Mouse (Mus musculus) neural tube, embryonic 11.5 days (tissue): ENCODE data around the gene Frmpd4. TPM values are rescaled to one million over a fixed set of nuclear protein-coding genes. Genes with fewer than 3 reads are reported as not detected.

Source experiments
- ATAC-seq: fragments of 200-750 bp; cut with Nextera tagmentation; 2 replicates; pipeline ENCODE4 v1.8.0; 2017; ENCODE audit warnings: moderate number of reproducible peaks, mild to moderate bottlenecking, moderate TSS enrichment, moderate library complexity; ENCODE audit not compliant: insufficient read depth, low FRiP score, low TSS enrichment
- DNase-seq: peaks from one replicate; pipeline ENCODE4 v3.0.0-alpha.2; 2015; ENCODE audit warnings: low spot score
- H3K27ac ChIP-seq: fragments of 300-500 bp; sonication (generic); 2 replicates; pipeline ENCODE4 v1.5.1; 2014; ENCODE audit warnings: low read depth, mild to moderate bottlenecking, low read length
- H3K27me3 ChIP-seq: fragments of 300-500 bp; sonication (generic); 2 replicates; pipeline ENCODE4 v1.6.1; 2014; ENCODE audit warnings: mild to moderate bottlenecking, low read length, mixed read lengths; ENCODE audit not compliant: control insufficient read depth, insufficient read depth
- H3K36me3 ChIP-seq: fragments of 300-500 bp; sonication (generic); 2 replicates; pipeline ENCODE4 v1.6.1; 2014; ENCODE audit warnings: mild to moderate bottlenecking, low read length, moderate library complexity, mixed read lengths; ENCODE audit not compliant: control insufficient read depth, insufficient read depth
- H3K4me1 ChIP-seq: fragments of 300-500 bp; sonication (generic); 2 replicates; pipeline ENCODE4 v1.6.1; 2014; ENCODE audit warnings: low read length, mixed read lengths; ENCODE audit not compliant: control insufficient read depth, insufficient read depth
- H3K4me2 ChIP-seq: fragments of 300-500 bp; sonication (generic); 2 replicates; pipeline ENCODE4 v1.6.1; 2014; ENCODE audit warnings: low read depth, mild to moderate bottlenecking, moderate library complexity
- H3K4me3 ChIP-seq: fragments of 300-500 bp; sonication (generic); 2 replicates; pipeline ENCODE4 v1.5.1; 2014; ENCODE audit warnings: low read depth, low read length
- H3K9ac ChIP-seq: fragments of 300-500 bp; sonication (generic); 2 replicates; pipeline ENCODE4 v1.6.1; 2014; ENCODE audit warnings: mild to moderate bottlenecking, low read length
- H3K9me3 ChIP-seq: fragments of 300-500 bp; sonication (generic); 2 replicates; pipeline ENCODE4 v1.6.1; 2016; ENCODE audit warnings: low read length; ENCODE audit not compliant: control insufficient read depth
- WGBS: fragments of 180-500 bp; shearing (Covaris S2); extraction: QIAGEN DNeasy Blood & Tissue Kit; methylation state at CpG from one replicate; pipeline ENCODE4 v1.1.7; 2014; 5-methylcytosine and 5-hydroxymethylcytosine counted together
- polyA plus RNA-seq: library from polyadenylated mRNA; unstranded; fragments of >200 nt; fragmentation: Nextera tagmentation; extraction: Ambion mirVana; gene quantifications from 2 replicates; pipeline ENCODE4 v1.2.1, GENCODE M21; 2014

The Frmpd4 gene
- polyA plus RNA-seq, 1 experiment from 2014 or later, result 0.04 TPM

DNA sequence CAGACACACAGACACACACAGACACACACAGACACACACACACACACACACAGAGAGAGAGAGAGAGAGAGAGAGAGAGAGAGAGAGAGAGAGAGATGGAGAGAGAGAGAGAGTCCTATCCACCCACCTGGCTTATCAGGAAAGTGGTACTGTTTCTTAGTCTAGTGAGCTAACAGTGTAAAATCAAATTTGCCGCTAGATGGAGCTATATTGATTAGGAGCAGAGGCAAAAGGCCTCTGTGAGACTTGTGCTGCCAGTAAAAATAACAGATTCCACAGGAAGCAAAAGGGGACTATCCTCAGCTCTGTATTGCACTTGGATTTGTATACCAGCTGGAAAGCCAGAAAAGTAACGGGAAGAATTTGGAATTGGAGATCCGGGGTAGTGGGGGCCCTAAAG is 161.6 kb downstream of the Frmpd4 start:
- DNase-seq, result no peak

DNA sequence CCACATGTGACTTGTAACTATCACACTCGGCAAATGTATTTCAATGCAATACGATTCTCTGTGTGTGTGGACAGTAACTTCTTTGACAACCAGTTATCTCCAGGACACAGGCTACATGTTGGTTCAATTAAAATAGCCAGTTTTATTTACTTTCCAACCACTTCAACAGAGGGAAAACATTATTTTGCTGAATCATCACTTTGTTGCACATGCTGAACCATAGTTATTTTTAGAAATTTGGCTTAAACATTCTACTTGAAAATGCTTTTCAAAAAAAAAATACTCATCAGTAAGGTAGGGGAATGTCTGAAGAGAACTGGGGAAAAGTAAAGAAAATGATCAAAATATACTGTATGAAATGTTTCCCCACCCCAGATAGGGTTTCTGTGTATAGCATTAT is 173.5 kb downstream of the Frmpd4 start:
- Histone ChIP-seq H3K27me3 (no peaks in the 10 kb centered on the region), H3K4me2 (no peak overlapping the region), H3K36me3 (no peaks in the 10 kb centered on the region), H3K4me3 (no peak overlapping the region), H3K9ac (no peak overlapping the region), H3K9me3 (no peaks in the 10 kb centered on the region), H3K4me1 (no peaks in the 10 kb centered on the region), H3K27ac (no peak overlapping the region)
- no peak for ATAC-seq
- no peak for DNase-seq
- WGBS, result 94% methylated on average over 2 of the region's 2 CpGs

More for the DNA sequence above, 161.6 kb downstream of the Frmpd4 start:
- H3K27ac ChIP-seq, result no peak overlapping the region
- no peaks in the 10 kb centered on the region for H3K4me1 ChIP-seq
- no peaks in the 10 kb centered on the region for H3K36me3 ChIP-seq
- WGBS, result 27% methylated on average over 3 of the region's 3 CpGs
- no peak overlapping the region for H3K9ac ChIP-seq
- no peaks in the 10 kb centered on the region for H3K9me3 ChIP-seq
- H3K4me2 ChIP-seq, result no peak overlapping the region
- no peak overlapping the region for H3K4me3 ChIP-seq
- 0 out of 2 replicates have a peak, but pooled peaks have one; percentile 35 for ATAC-seq
- 0 out of 2 replicates have a peak, but pooled peaks cover 2% of the 10 kb centered on the region for H3K27me3 ChIP-seq

DNA sequence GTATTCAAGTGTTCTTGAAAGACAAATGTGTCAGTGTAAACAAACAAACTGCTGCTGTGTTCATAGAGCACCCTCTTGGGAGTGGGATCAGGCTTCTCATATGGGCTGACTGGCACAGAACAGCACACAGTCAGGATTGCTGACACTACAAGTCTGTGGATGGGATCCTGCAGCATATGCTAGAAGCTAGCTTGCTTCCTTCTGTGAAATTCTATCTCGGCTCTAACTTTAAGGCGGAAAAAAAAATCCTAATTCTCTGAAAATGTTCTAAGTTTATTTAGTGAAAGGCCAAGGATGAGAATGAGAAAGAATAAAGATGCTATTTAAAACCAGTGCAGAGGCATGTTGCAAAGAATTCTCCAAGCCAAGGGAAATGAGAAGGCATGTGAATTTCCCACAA is 226.6 kb downstream of the Frmpd4 start:
- Histone ChIP-seq H3K4me2 (no peak overlapping the region), H3K9me3 (no peaks in the 10 kb centered on the region), H3K36me3 (no peaks in the 10 kb centered on the region), H3K4me1 (no peaks in the 10 kb centered on the region), H3K27ac (no peak overlapping the region), H3K9ac (no peak overlapping the region), H3K27me3 (no peaks in the 10 kb centered on the region), H3K4me3 (no peak overlapping the region)
- 96% methylated on average over 2 of the region's 2 CpGs for WGBS
- no peak for DNase-seq
- ATAC-seq, result no peak

DNA sequence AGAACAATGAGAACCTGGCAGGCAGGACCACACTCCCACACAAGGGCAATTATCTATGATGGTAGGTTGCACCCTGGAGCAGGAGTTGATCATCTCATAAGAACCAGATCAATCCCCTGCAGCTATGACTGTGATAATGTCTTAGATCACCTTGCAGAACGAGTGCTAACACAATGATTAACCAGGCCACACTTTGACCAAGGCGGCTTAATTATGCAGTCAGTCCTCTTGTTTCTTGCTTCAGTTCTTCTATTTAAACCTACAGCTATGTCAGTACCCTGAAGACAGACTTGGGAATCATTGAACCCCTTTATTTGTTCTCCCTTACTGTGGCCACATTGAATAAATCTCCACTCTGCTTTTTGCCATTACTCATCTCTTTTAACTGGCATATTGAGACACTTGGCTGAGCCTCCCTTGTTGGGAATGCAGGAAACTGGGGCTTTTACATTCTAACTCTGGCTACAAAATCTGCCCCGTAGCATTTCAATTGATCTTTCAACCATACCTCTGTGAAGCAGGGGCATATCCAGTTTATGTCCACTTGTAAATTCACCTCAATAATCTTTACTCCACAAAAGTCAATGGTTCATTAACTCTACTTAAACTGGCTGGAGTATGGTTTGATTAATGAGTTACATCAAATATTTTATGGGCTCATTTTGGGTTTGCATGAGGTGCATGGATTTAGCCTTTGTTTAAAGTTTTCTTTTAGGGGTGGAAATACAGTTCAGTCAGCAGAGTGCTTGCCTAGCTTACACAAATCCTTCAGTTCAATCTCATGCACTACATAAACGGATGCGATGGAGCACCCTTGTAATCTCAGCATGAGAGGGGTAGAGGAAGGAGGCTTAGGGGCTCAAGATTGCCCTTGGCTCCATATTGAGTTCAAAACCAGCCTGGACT is 227.5 kb downstream of the Frmpd4 start:
- Histone ChIP-seq H3K4me3 (no peak overlapping the region), H3K27ac (no peak overlapping the region), H3K9me3 (no peaks in the 10 kb centered on the region), H3K27me3 (no peaks in the 10 kb centered on the region), H3K4me1 (no peaks in the 10 kb centered on the region), H3K36me3 (no peaks in the 10 kb centered on the region), H3K4me2 (no peak overlapping the region), H3K9ac (no peak overlapping the region)
- ATAC-seq (no peak), DNase-seq (no peak)
- WGBS, result 73% methylated on average over 5 of the region's 5 CpGs

DNA sequence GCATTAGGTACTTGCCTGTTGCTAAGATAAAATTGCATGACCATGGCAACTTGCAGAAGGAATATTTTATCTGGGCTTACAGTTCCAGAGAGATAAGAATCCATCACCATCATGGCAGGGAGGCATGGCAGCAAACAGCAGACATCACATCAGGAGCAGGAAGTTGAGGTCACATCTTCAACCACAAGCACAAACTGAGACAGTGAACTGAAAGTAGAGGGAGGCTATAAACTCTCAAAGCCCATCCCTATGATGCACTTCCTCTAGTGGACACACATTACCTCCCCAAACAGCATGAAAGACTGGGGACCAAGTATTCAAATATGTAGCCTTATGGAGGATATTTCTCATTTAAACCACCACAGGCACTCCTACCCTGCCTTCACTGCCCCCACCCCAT is 238.8 kb downstream of the Frmpd4 start:
- Histone ChIP-seq H3K27ac (no peak overlapping the region), H3K9ac (no peak overlapping the region), H3K4me2 (no peak overlapping the region), H3K4me3 (no peak overlapping the region), H3K27me3 (no peaks in the 10 kb centered on the region), H3K9me3 (no peaks in the 10 kb centered on the region), H3K36me3 (no peaks in the 10 kb centered on the region), H3K4me1 (no peaks in the 10 kb centered on the region)
- ATAC-seq (no peak), DNase-seq (no peak)

DNA sequence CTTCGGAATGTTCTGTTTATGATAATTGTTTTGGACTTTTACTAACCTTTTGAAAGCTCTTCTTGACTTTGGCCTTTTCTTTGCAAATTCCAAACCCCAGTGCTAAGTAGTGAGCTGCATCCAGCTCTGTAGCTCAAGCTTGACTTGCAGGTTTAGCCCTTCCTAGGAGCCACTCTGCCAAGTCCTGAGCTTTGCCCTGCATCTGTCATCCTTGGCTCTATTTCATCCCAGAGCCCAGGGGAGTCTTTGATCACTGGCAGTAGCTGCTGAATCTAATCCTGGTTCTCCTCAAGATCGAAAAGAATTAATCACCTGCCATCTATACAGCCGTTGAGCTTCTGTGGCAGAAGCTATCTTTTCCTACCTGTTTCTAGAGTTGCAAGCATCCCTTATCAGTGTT is 251.9 kb downstream of the Frmpd4 start:
- no peak for ATAC-seq
- H3K4me2 ChIP-seq, result no peak overlapping the region
- H3K27me3 ChIP-seq, result no peaks in the 10 kb centered on the region
- no peaks in the 10 kb centered on the region for H3K4me1 ChIP-seq
- DNase-seq, result no peak
- 88% methylated on average over 3 of the region's 3 CpGs for WGBS
- H3K9me3 ChIP-seq, result no peaks in the 10 kb centered on the region
- H3K9ac ChIP-seq, result no peak overlapping the region
- H3K4me3 ChIP-seq, result no peak overlapping the region
- H3K36me3 ChIP-seq, result no peaks in the 10 kb centered on the region
- H3K27ac ChIP-seq, result no peak overlapping the region

DNA sequence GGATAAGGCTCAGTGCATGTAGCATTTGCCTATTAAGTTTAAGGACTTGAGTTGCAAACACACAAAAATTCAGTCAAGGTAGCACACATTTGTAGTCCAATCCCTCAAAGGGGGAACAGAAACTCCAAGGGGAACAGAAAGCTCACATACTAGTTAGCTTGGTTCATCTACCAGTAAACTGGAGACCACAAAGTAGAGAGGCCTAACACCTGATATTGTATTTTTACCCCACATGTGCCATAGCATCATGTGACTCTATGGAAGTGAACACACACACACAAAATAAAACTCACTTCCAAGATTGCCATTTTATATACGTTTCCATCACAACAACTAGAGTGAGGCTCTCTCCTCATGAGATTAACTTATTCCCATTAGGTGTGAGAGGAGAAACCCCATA is 264.9 kb downstream of the Frmpd4 start:
- WGBS, result 91% methylated on average over 1 of the region's 1 CpGs

DNA sequence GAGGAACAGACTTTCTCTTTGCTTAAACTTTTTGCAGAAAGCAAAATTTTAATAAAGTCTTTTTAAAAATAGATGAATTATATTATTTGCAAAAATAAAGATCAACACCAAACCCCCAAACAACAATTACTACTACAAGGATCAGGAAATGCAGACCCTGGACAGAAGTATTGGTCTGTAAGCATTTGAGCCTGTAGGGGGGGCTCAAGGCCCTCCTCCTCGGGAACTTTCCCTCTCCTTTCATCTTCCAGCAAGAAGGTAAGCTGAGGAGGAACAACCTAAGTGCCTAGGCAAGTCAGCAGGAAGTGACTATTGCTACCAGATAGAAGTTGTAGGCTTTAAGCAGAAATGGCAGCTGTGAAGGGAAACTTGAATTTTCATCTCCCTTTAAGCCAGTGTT is 266.9 kb downstream of the Frmpd4 start:
- WGBS, result 17% methylated on average over 1 of the region's 1 CpGs
- Histone ChIP-seq H3K4me2 (no peak overlapping the region), H3K36me3 (no peaks in the 10 kb centered on the region), H3K4me3 (no peak overlapping the region), H3K9ac (no peak overlapping the region), H3K4me1 (no peaks in the 10 kb centered on the region), H3K27ac (no peak overlapping the region), H3K27me3 (no peaks in the 10 kb centered on the region), H3K9me3 (no peaks in the 10 kb centered on the region)
- DNase-seq (no peak), ATAC-seq (no peak)

More for the DNA sequence above, 264.9 kb downstream of the Frmpd4 start:
- Histone ChIP-seq H3K36me3 (no peaks in the 10 kb centered on the region), H3K9me3 (no peaks in the 10 kb centered on the region), H3K4me2 (no peak overlapping the region), H3K9ac (no peak overlapping the region), H3K27me3 (no peaks in the 10 kb centered on the region), H3K4me3 (no peak overlapping the region), H3K27ac (no peak overlapping the region), H3K4me1 (no peaks in the 10 kb centered on the region)
- ATAC-seq (no peak), DNase-seq (no peak)

DNA sequence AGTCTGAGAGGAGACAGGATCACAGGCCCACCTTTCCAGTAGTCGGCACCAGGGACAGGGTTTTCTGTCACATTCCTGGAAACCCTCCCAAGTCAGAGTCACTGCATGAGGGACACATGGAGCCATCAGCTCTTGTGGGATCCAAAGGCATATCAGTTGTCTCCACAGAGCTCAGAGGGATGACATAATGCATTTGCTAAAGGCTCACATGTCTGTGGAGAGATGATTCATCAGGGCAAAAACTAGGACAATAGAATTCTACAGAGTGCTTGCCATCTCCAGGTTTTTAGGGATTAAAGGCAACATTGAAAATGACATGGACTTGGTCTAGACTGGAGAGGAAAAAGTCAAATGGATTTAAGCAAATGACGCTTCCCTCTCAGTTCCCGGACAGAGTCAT is 284.5 kb downstream of the Frmpd4 start:
- H3K9me3 ChIP-seq, result no peaks in the 10 kb centered on the region
- H3K4me2 ChIP-seq, result no peak overlapping the region
- DNase-seq (no peak), ATAC-seq (no peak)
- no peaks in the 10 kb centered on the region for H3K36me3 ChIP-seq
- no peaks in the 10 kb centered on the region for H3K27me3 ChIP-seq
- H3K4me3 ChIP-seq, result no peak overlapping the region
- 97% methylated on average over 3 of the region's 3 CpGs for WGBS
- no peaks in the 10 kb centered on the region for H3K4me1 ChIP-seq
- H3K27ac ChIP-seq, result no peak overlapping the region
- no peak overlapping the region for H3K9ac ChIP-seq
